Mouse (Mus musculus): ENCODE data around the gene Gm44502. TPM values are rescaled to one million over a fixed set of nuclear protein-coding genes. Genes with fewer than 3 reads are reported as not detected.

Gene Gm44502
- polyA plus RNA-seq, 1 experiment from 2014 or later: 0.90 TPM

DNA sequence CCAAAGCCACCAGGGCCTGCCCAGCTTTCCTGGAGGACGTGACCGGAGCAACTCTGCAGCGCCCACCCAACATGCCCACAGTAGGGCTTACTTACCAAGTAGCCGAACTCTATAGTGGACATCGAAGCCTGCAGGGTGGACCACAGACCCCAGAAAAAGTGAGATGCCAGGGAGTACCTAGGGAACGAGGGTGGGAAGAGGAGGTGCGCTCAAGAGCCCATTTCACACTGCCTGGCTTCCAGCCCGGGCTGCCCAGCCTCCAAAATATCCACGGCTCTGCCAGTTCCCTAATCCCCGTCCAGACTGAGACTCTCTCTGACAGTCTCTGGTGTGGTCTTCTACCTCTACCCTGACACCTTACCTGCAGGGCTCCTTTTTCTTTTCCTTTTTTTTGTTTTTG, 2.8 kb downstream of the Gm44502 start:
- H3K36me3 ChIP-seq: peaks cover 53% of the 10 kb centered on the region
- WGBS: 85% methylated on average over 10 of the region's 10 CpGs
- H3K27ac ChIP-seq (replicated peaks): peak overlapping the region; percentile 98
- H3K4me2 ChIP-seq: peak overlapping the region; percentile 69; the same call in 1 of the 2 replicates
- H3K4me1 ChIP-seq: peaks cover 57% of the 10 kb centered on the region
- no peak overlapping the region for H3K4me3 ChIP-seq
- H3K9ac ChIP-seq: peak overlapping the region; percentile 91
- H3K9me3 ChIP-seq: no peaks in the 10 kb centered on the region
- ATAC-seq (ENCODE audit: extremely low read depth, insufficient number of reproducible peaks, low FRiP score, low TSS enrichment): no peak
- H3K27me3 ChIP-seq (replicated peaks): no peaks in the 10 kb centered on the region

DNA sequence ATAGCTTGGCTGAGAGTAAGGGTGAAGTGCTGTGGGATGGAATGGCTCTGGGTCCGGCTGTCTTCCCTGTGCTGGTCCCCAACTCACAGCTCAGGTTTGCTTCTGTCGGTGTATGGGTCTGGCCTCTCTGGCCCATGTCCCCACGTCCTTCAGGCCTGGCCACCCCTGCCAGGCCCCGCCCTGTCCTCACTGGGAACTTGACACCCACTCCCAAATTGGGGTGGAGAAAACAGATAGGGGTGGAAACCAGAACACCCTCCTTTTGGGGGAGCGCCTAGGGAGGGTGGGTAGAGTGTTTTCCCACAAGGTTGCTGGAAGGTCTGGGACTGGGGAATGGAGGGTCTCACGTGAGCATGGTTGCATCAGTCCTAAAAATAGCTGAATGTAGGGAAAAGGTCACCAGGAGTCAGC, 3.8 kb downstream of the Gm44502 start, which contains the start of gene Cpt1b:
Cpt1b (minus strand) TSS at position 153 of the 411 bp plus-strand sequence.
- peak; percentile 44 for ATAC-seq (ENCODE audit: extremely low read depth, insufficient number of reproducible peaks, low FRiP score, low TSS enrichment)

DNA sequence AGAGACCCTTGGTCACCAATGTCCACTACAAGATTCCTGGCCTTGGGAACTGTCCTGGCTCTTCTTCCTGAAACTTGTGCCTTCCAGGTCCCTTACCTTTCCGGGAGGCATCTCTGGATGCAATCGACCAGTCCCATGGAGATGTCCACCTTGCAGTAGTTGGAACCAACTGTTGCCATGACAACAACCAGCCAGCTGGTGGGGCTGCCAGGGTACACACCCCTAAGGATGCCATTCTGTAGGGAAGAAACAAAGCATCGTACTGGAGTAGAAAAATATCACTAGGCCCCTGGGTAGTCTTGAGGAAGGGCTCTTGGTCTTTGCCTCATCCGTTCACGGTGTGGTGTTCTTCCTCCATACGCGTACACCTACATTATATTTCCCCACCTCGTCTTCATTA, 4.9 kb downstream of the Gm44502 start:
- Histone ChIP-seq H3K36me3 (peaks cover 72% of the 10 kb centered on the region), H3K4me2 (peak overlapping the region; percentile 69), H3K9me3 (no peaks in the 10 kb centered on the region), H3K27ac (replicated peaks) (peak overlapping the region; percentile 98), H3K27me3 (replicated peaks) (no peaks in the 10 kb centered on the region), H3K4me3 (peak overlapping the region; percentile 61), H3K4me1 (peaks cover 42% of the 10 kb centered on the region), H3K9ac (peak overlapping the region; percentile 91)
- 71% methylated on average over 8 of the region's 8 CpGs for whole genome bisulfite sequencing
- no peak for ATAC-seq (ENCODE audit: extremely low read depth, insufficient number of reproducible peaks, low FRiP score, low TSS enrichment)

More for the DNA sequence above, 3.8 kb downstream of the Gm44502 start, which contains the start of gene Cpt1b:
- Histone ChIP-seq H3K36me3 (peaks cover 61% of the 10 kb centered on the region), H3K27me3 (replicated peaks) (no peaks in the 10 kb centered on the region), H3K27ac (replicated peaks) (peak within 1 kb of the TSS; percentile 98), H3K9me3 (no peaks in the 10 kb centered on the region), H3K4me2 (peak within 1 kb of the TSS; percentile 69), H3K9ac (peak within 1 kb of the TSS; percentile 91), H3K4me1 (peaks cover 48% of the 10 kb centered on the region), H3K4me3 (peak within 1 kb of the TSS; percentile 61)
- 15% methylated on average over 6 of the region's 6 CpGs for WGBS

DNA sequence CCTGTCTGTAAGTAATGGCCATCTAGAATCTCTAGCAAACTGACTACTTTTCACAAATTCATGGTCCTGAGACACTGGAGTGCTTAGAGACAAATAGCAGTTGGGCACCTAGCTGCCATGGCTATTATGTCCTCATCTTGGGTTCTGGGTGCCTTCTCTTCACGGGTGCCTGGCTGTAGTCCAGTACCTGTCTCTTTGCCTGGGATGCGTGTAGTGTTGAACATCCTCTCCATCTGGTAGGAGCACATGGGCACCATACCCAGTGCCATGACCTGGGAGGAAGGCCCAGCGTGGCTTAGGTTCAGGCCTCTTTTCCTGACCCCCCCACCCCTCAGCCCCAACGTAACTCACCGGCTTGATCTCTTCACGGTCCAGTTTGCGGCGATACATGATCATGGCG, 7.6 kb downstream of the Gm44502 start:
- Histone ChIP-seq H3K9me3 (no peaks in the 10 kb centered on the region), H3K4me3 (no peak overlapping the region), H3K36me3 (peaks cover 85% of the 10 kb centered on the region), H3K27me3 (replicated peaks) (no peaks in the 10 kb centered on the region), H3K9ac (no peak overlapping the region), H3K4me1 (peaks cover 30% of the 10 kb centered on the region), H3K27ac (replicated peaks) (no peak overlapping the region), H3K4me2 (no peak overlapping the region)
- WGBS: 90% methylated on average over 9 of the region's 9 CpGs
- ATAC-seq (ENCODE audit: extremely low read depth, insufficient number of reproducible peaks, low FRiP score, low TSS enrichment): no peak

DNA sequence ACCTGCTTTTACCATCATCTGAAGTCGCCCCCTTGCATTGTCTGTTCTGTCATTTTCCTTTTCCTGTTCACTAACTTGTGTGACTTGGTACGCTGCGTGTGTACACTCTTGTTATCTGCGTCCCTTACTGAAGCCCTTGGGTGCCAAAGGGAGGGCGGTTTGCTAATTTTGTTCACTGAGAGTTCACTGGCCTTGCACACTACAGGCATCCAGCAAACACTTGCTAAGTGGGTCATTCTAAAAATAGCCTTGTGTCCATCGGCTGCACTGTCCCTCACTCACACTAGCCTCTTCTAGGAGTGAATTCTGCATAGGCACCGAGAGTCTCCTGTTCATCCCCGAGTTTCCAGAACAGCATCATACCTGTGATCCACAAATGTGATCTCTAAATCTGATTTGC, 14.2 kb downstream of the Gm44502 start:
- Histone ChIP-seq H3K27me3 (replicated peaks) (no peaks in the 10 kb centered on the region), H3K9ac (no peak overlapping the region; the same call in 1 of the 2 replicates), H3K4me1 (peaks cover 24% of the 10 kb centered on the region), H3K36me3 (peaks cover 47% of the 10 kb centered on the region), H3K4me3 (no peak overlapping the region), H3K9me3 (no peaks in the 10 kb centered on the region), H3K27ac (replicated peaks) (peak overlapping the region; percentile 84), H3K4me2 (peak overlapping the region; percentile 33; the same call in 1 of the 2 replicates)
- 34% methylated on average over 8 of the region's 8 CpGs for WGBS
- ATAC-seq (ENCODE audit: extremely low read depth, insufficient number of reproducible peaks, low FRiP score, low TSS enrichment): no peak; the same call in 1 of the 2 replicates

DNA sequence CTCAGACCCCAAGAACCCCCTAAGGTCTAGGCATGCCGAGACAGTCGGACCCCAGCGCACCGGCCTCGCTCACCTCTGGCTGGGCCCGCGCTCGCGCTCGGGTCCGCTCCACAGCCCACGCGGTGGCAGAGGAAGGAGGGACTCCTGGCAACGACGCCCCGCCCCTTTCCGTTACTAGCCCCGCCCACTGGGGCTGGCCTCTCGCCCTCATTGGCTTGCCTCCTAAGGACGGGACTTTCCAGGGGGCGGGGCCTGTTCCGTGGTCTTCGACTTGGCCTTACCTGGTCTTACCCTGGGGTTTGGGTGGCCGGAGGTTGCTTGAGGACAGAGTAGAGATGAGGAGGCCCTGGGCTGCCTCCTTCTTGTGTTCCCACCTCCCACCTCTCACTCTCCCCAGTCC, 19.4 kb downstream of the Gm44502 start, which contains the start of gene Syce3:
Syce3 (minus strand) TSS at position 386 of the 400 bp plus-strand sequence.
- no peak for ATAC-seq (ENCODE audit: extremely low read depth, insufficient number of reproducible peaks, low FRiP score, low TSS enrichment)
- H3K9ac ChIP-seq: no peak within 1 kb of the TSS
- H3K9me3 ChIP-seq: peaks cover 13% of the 10 kb centered on the region
- H3K36me3 ChIP-seq: 0 out of 2 replicates have a peak, but pooled peaks cover 4% of the 10 kb centered on the region
- peaks cover 10% of the 10 kb centered on the region for H3K4me1 ChIP-seq
- 77% methylated on average over 24 of the region's 24 CpGs for WGBS
- H3K27me3 ChIP-seq (replicated peaks): no peaks in the 10 kb centered on the region
- H3K4me2 ChIP-seq: no peak within 1 kb of the TSS
- H3K4me3 ChIP-seq: no peak within 1 kb of the TSS
- no peak within 1 kb of the TSS for H3K27ac ChIP-seq (replicated peaks)

DNA sequence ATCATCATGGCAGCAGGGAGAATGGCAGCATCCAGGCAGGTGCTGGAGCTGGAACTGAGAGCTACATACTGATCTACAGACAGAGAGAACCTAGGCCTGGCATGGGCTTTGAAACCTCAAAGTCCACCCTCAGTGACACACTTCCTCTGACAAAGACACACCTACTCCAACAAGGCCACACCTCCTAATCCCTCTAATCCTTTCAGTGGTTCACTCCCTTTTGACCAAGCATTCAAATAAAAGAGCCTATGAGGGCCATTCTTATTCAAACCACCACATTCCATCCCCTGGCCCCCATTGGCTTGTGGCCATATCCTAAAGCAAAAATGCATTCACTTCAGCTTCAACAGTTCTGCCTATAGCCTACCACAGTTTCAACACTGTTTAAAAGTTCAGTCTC, 22.8 kb downstream of the Gm44502 start:
- peaks cover 13% of the 10 kb centered on the region for H3K9me3 ChIP-seq
- H3K4me2 ChIP-seq: no peak overlapping the region
- no peaks in the 10 kb centered on the region for H3K27me3 ChIP-seq (replicated peaks)
- no peak overlapping the region for H3K4me3 ChIP-seq
- no peak for ATAC-seq (ENCODE audit: extremely low read depth, insufficient number of reproducible peaks, low FRiP score, low TSS enrichment)
- H3K27ac ChIP-seq (replicated peaks): no peak overlapping the region
- no peak overlapping the region for H3K9ac ChIP-seq
- 0 out of 2 replicates have a peak, but pooled peaks cover 4% of the 10 kb centered on the region for H3K36me3 ChIP-seq
- no peaks in the 10 kb centered on the region for H3K4me1 ChIP-seq

DNA sequence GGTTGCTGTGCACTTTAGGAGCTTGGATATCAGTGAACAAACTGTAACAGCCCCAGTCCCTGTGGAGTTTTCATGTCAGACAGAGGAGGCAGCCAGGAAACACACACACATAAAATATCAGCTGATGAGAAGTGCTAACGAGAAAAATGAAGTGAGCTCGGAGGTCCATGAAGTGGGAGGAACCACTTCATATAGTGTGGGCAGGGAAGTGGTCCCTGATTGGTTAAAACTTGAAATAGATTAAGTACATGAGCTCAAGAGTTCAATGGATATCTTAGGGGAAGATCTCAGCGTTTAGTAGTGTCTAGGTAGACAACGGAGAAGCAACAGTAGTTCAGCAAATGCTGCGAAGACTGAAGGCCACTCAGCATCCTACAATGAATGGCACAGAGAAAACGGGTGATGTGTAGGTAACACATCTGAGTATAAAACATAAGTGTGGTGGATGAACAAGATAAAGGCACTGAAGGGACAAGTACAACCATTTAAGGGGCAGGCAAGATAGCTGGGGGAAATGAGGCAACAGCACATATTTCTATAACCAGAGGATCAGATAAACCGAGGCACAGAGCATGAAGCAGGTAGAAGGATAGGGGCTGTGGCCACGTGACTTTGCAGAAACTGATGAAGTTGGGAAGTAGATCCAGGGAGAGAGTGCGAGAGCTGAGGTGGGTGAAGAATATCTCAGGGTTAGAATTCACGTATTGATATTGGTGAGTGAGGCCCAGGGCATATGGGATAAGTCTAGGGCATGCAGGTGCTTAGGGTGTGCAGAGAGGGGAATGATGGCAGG, 24.5 kb downstream of the Gm44502 start:
- peaks cover 12% of the 10 kb centered on the region for H3K9me3 ChIP-seq
- 0 out of 2 replicates have a peak, but pooled peaks cover 4% of the 10 kb centered on the region for H3K36me3 ChIP-seq
- H3K4me2 ChIP-seq: no peak overlapping the region
- H3K27ac ChIP-seq (replicated peaks): no peak overlapping the region
- no peaks in the 10 kb centered on the region for H3K27me3 ChIP-seq (replicated peaks)
- H3K9ac ChIP-seq: no peak overlapping the region
- WGBS: 74% methylated on average over 10 of the region's 10 CpGs
- H3K4me3 ChIP-seq: no peak overlapping the region
- no peaks in the 10 kb centered on the region for H3K4me1 ChIP-seq
- ATAC-seq (ENCODE audit: extremely low read depth, insufficient number of reproducible peaks, low FRiP score, low TSS enrichment): no peak

DNA sequence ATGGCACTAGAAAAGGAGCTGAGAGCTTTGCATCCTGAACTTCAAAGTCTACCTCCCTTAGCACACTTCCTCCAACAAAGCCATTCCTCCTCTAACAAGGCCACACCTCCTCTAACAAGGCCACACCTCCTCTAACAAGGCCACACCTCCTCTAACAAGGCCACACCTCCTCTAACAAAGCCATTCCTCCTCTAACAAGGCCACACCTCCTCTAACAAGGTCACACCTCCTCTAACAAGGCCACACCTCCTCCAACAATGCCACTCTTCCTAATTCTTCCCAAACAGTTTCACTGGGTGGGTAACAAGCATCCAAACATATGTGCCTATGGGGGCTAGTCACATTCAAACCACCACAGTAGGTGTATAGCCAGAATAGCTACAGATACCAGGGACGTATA, 27.0 kb downstream of the Gm44502 start:
- no peaks in the 10 kb centered on the region for H3K27me3 ChIP-seq (replicated peaks)
- no peak overlapping the region for H3K9ac ChIP-seq
- no peak for ATAC-seq (ENCODE audit: extremely low read depth, insufficient number of reproducible peaks, low FRiP score, low TSS enrichment)
- no peak overlapping the region for H3K4me3 ChIP-seq
- 0 out of 2 replicates have a peak, but pooled peaks cover 3% of the 10 kb centered on the region for H3K9me3 ChIP-seq
- no peak overlapping the region for H3K27ac ChIP-seq (replicated peaks)
- H3K4me1 ChIP-seq: no peaks in the 10 kb centered on the region
- WGBS: 85% methylated on average over 1 of the region's 1 CpGs
- H3K36me3 ChIP-seq: no peaks in the 10 kb centered on the region
- H3K4me2 ChIP-seq: no peak overlapping the region

DNA sequence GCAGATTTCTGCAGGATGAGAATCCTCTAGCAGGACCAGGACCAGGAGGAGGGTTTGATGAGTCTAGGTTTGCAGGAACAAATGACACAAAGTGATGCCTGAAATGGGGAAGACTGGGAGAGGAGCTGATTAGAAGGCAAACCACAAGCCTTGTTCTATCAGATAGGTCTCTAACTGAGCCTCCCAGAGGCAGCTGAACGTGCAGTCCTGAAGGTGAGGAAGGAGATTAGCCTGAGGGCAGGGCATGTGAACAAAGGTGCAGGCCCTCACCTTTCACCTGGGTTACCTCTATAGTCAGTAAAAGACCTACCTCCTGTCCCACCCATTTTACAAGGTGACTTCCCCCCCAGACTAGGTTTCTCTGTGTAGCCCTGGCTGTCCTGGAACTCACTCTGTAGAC, 29.8 kb downstream of the Gm44502 start:
- Histone ChIP-seq H3K4me2 (no peak overlapping the region), H3K36me3 (no peaks in the 10 kb centered on the region), H3K27ac (replicated peaks) (no peak overlapping the region), H3K9me3 (no peaks in the 10 kb centered on the region), H3K9ac (no peak overlapping the region), H3K4me1 (no peaks in the 10 kb centered on the region), H3K27me3 (replicated peaks) (no peaks in the 10 kb centered on the region), H3K4me3 (no peak overlapping the region)
- 39% methylated on average over 1 of the region's 1 CpGs for WGBS
- ATAC-seq (ENCODE audit: extremely low read depth, insufficient number of reproducible peaks, low FRiP score, low TSS enrichment): no peak

DNA sequence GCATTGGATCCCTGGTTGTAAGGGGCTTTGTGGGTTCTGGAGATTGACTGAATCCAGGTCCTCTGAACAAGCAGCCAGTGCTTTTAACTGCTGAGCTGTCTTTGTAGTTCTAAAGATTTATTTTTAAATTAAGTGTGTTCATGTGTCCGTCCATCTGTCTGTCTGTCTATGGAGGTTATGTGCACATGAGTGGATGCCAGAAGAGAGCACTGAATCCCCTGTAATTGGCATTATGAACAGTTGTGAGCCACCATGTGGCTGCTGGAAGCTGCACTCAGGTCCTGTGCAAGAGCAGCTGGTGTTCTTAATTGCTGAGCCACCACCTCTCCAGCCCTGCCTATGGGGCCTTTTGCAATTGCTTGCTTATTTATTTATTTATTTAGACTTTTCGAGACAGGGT, 31.4 kb downstream of the Gm44502 start:
- H3K27me3 ChIP-seq (replicated peaks): no peaks in the 10 kb centered on the region
- ATAC-seq (ENCODE audit: extremely low read depth, insufficient number of reproducible peaks, low FRiP score, low TSS enrichment): no peak
- H3K4me2 ChIP-seq: no peak overlapping the region
- no peaks in the 10 kb centered on the region for H3K36me3 ChIP-seq
- no peak overlapping the region for H3K27ac ChIP-seq (replicated peaks)
- WGBS: 74% methylated on average over 2 of the region's 2 CpGs
- no peak overlapping the region for H3K4me3 ChIP-seq
- H3K9me3 ChIP-seq: no peaks in the 10 kb centered on the region
- H3K9ac ChIP-seq: no peak overlapping the region
- no peaks in the 10 kb centered on the region for H3K4me1 ChIP-seq

DNA sequence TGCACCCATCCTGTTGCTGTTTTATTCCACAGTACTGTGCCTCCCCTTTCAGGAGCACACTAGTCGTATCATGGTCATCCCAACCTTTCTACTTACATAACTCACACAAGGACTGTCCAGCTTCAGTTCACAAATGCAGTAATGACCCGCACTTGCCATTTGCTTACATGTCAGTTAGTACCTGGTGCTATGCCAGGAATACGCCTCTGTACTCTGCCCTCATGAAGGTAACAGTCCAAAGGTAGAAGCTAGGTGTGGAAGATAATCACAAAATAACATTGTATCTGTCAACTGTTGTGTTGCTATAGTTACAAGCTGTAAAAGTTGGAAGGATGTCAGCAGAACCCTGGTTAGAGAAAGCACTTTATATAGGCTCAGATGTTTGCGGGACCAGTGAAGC, 32.6 kb downstream of the Gm44502 start:
- Histone ChIP-seq H3K27ac (replicated peaks) (no peak overlapping the region), H3K36me3 (no peaks in the 10 kb centered on the region), H3K4me3 (no peak overlapping the region), H3K9ac (no peak overlapping the region), H3K27me3 (replicated peaks) (no peaks in the 10 kb centered on the region), H3K4me1 (no peaks in the 10 kb centered on the region), H3K9me3 (no peaks in the 10 kb centered on the region), H3K4me2 (no peak overlapping the region)
- 80% methylated on average over 4 of the region's 4 CpGs for WGBS
- no peak for ATAC-seq (ENCODE audit: extremely low read depth, insufficient number of reproducible peaks, low FRiP score, low TSS enrichment)
